Mouse (Mus musculus) intestine, embryonic 15.5 days (tissue): ENCODE measurements around the gene Tex52. TPM values are rescaled to one million over a fixed set of nuclear protein-coding genes. Genes with fewer than 3 reads are reported as not detected.

Source experiments
- ATAC-seq: fragments of 200-750 bp; cut with Nextera tagmentation; 2 replicates; pipeline ENCODE4 v1.8.0; 2017; ENCODE audit warnings: moderate TSS enrichment, moderate library complexity
- H3K27ac ChIP-seq: fragments of 300-500 bp; sonication (generic); 2 replicates; pipeline ENCODE4 v1.5.1; 2015; ENCODE audit warnings: mild to moderate bottlenecking, inconsistent platforms
- H3K27me3 ChIP-seq: fragments of 300-500 bp; sonication (generic); replicated peaks from 2 replicates; pipeline ENCODE4 v1.6.1; 2015; ENCODE audit warnings: inconsistent platforms
- H3K36me3 ChIP-seq: fragments of 300-500 bp; sonication (generic); 2 replicates; pipeline ENCODE4 v1.6.1; 2015; ENCODE audit warnings: inconsistent platforms
- H3K4me1 ChIP-seq: fragments of 300-500 bp; sonication (generic); replicated peaks from 2 replicates; pipeline ENCODE4 v1.6.1; 2015; ENCODE audit warnings: inconsistent platforms
- H3K4me2 ChIP-seq: fragments of 300-500 bp; sonication (generic); replicated peaks from 2 replicates; pipeline ENCODE4 v1.6.1; 2015; ENCODE audit warnings: mild to moderate bottlenecking, inconsistent platforms
- H3K4me3 ChIP-seq: fragments of 300-500 bp; sonication (generic); replicated peaks from 2 replicates; pipeline ENCODE4 v1.5.1; 2015; ENCODE audit warnings: inconsistent platforms
- H3K9ac ChIP-seq: fragments of 300-500 bp; sonication (generic); 2 replicates; pipeline ENCODE4 v1.6.1; 2015; ENCODE audit warnings: inconsistent platforms
- H3K9me3 ChIP-seq: fragments of 300-500 bp; sonication (generic); 2 replicates; pipeline ENCODE4 v1.6.1; 2016; ENCODE audit warnings: inconsistent platforms
- WGBS: fragments of 180-500 bp; shearing (Covaris S2); methylation state at CpG from one replicate; pipeline ENCODE4 v1.1.7; 2015; 5-methylcytosine and 5-hydroxymethylcytosine counted together
- polyA plus RNA-seq: library from polyadenylated mRNA; unstranded; fragments of >200 nt; fragmentation: Nextera tagmentation; extraction: Ambion mirVana; gene quantifications from 2 replicates; pipeline ENCODE4 v1.2.1, GENCODE M21; 2015

Gene Tex52
- polyA plus RNA-seq, 1 experiment from 2014 or later = 0.13 TPM

DNA sequence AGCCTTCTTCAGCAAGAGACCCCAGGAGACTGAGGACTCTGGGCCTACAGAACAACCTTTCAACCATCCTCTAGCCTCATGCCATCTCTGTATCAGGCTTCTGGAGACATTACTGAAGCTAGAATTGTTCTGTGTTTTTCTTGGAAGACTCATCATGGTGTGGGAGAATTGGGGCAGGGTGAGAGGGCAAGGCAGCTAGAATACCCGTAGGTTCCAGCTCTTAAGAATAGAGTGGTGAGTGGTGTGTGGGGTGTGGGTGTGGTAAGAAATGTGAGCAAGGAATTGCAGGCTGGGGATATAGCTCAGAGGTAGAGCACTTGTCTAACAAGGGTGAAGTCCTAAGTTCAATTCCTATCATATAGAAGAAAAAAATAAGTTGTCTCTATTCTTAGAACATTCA, 9.8 kb downstream of the Tex52 start:
- Histone ChIP-seq H3K4me2 (no peak overlapping the region), H3K4me3 (no peak overlapping the region), H3K9me3 (no peaks in the 10 kb centered on the region), H3K4me1 (0 out of 2 replicates have a peak, but pooled peaks cover 4% of the 10 kb centered on the region), H3K27ac (no peak overlapping the region), H3K9ac (no peak overlapping the region), H3K27me3 (no peaks in the 10 kb centered on the region), H3K36me3 (no peaks in the 10 kb centered on the region)
- no peak for ATAC-seq
- WGBS = 72% methylated on average over 1 of the region's 1 CpGs

DNA sequence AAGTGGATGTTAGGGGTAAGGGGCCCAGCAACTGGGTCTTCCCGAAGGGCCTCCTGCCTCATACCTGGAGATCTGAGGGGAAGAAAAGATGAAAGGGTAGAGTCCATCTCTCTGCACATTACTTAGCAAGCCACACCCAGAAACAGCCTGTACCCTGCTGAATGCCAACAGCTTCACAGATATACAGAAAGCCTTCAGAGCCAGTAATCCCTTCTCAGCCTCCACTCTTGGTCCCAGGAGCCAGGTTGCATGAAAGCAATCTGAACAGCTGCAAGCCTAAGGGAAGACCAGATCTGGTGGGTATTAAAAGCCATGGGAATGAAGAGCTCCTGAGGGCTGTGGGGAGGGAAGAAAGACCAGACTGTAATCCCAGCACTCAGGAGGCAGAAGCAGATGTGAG, 13.9 kb downstream of the Tex52 start:
- Histone ChIP-seq H3K27me3 (no peaks in the 10 kb centered on the region), H3K4me2 (no peak overlapping the region), H3K36me3 (no peaks in the 10 kb centered on the region), H3K9me3 (no peaks in the 10 kb centered on the region), H3K27ac (0 out of 2 replicates have a peak overlapping the region, but pooled peaks have one; percentile 1), H3K4me1 (0 out of 2 replicates have a peak, but pooled peaks cover 4% of the 10 kb centered on the region), H3K4me3 (no peak overlapping the region), H3K9ac (no peak overlapping the region)
- peak; percentile 86 for ATAC-seq
- 55% methylated on average over 1 of the region's 1 CpGs for WGBS

DNA sequence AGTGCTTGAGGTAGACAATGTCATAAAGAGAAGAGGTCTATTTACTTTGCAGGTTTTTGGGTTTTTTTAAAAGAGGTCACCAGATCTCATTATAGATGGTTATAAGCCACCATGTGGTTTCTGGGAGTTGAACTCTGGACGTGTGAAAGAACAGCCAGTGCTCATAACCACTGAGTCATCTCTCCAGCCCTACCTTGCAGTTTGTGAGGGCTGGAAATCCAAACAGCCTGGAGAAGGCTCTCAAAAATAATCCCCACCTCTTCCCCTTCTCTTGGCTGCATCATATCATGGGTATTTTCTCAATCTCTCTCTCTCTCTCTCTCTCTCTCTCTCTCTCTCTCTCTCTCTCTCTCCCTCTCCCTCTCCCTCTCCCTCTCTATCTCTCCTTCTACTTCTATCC, 15.4 kb downstream of the Tex52 start:
- no peaks in the 10 kb centered on the region for H3K36me3 ChIP-seq
- H3K4me2 ChIP-seq = no peak overlapping the region
- no peak overlapping the region for H3K4me3 ChIP-seq
- ATAC-seq = no peak
- H3K27ac ChIP-seq = no peak overlapping the region
- no peaks in the 10 kb centered on the region for H3K9me3 ChIP-seq
- H3K27me3 ChIP-seq = no peaks in the 10 kb centered on the region
- H3K4me1 ChIP-seq = 0 out of 2 replicates have a peak, but pooled peaks cover 4% of the 10 kb centered on the region
- WGBS = 37% methylated on average over 1 of the region's 1 CpGs
- no peak overlapping the region for H3K9ac ChIP-seq

DNA sequence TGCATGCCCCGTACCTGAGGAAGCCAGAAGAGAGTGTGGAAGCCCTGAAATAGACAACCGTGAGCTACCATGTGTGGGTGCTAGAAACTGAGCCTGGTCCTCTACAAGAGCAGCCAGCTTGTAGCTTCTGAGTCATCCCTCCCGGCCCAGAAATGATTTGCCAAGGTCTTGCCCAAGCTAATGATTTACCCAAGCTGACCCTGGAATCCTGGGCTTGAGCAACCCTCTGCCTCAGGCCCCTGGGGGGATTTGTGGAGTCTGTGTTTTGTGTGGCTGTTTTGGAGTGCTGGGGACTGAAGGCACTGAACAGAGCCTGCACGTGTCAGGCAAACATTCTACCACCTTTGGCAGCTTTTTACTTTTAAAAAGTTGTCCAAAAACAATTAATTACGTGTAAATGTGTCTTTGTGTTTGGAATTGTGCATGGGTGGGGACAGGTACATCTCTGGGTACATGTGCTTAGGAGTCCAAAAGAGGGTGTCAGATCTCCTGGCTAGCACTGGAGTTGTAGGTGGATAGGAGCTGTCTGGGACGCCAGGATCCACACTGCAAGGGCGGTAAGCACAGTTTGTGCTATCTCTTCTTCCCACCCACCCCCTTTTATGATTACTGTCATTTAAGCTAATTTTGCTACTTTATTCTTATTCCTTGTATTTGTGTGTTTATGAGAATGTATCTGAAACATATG, 22.5 kb downstream of the Tex52 start:
- H3K9ac ChIP-seq = no peak overlapping the region
- 63% methylated on average over 7 of the region's 7 CpGs for WGBS

DNA sequence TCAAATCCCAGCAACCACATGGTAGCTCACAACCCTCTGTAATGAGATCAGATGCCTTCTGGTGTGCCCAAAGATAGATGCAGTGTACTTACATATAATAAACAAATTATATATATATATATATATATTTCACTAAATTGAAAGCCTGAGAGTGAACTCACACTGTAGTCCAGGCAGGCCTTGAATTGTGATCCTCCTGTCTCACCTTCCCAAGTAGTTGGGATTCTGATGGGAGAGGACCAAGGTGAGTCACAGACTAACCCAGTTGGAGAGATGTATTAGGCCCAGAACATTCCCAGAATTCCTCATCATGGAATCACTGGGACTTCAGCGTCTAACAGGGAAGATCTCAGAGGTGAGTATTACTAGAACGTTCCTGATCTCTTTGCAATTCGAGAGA, 23.7 kb downstream of the Tex52 start, which contains the start of gene Nrip2:
Gene Nrip2, plus strand, starts transcription at position 301 of the 400 bp plus-strand sequence.
- Histone ChIP-seq H3K9me3 (no peaks in the 10 kb centered on the region), H3K4me2 (peak within 1 kb of the TSS; percentile 56), H3K27me3 (no peaks in the 10 kb centered on the region), H3K36me3 (no peaks in the 10 kb centered on the region), H3K9ac (peak within 1 kb of the TSS; percentile 34), H3K4me3 (peak within 1 kb of the TSS; percentile 26), H3K27ac (peak within 1 kb of the TSS; percentile 27; the same call in 1 of the 2 replicates), H3K4me1 (0 out of 2 replicates have a peak, but pooled peaks cover 7% of the 10 kb centered on the region)
- no peak for ATAC-seq
- 71% methylated on average over 3 of the region's 3 CpGs for WGBS

More for the DNA sequence above, 22.5 kb downstream of the Tex52 start:
- no peak overlapping the region for H3K4me3 ChIP-seq
- H3K9me3 ChIP-seq = no peaks in the 10 kb centered on the region
- no peak overlapping the region for H3K4me2 ChIP-seq
- no peaks in the 10 kb centered on the region for H3K36me3 ChIP-seq
- no peak overlapping the region for H3K27ac ChIP-seq
- no peaks in the 10 kb centered on the region for H3K27me3 ChIP-seq
- ATAC-seq = peak; percentile 76
- 0 out of 2 replicates have a peak, but pooled peaks cover 7% of the 10 kb centered on the region for H3K4me1 ChIP-seq

DNA sequence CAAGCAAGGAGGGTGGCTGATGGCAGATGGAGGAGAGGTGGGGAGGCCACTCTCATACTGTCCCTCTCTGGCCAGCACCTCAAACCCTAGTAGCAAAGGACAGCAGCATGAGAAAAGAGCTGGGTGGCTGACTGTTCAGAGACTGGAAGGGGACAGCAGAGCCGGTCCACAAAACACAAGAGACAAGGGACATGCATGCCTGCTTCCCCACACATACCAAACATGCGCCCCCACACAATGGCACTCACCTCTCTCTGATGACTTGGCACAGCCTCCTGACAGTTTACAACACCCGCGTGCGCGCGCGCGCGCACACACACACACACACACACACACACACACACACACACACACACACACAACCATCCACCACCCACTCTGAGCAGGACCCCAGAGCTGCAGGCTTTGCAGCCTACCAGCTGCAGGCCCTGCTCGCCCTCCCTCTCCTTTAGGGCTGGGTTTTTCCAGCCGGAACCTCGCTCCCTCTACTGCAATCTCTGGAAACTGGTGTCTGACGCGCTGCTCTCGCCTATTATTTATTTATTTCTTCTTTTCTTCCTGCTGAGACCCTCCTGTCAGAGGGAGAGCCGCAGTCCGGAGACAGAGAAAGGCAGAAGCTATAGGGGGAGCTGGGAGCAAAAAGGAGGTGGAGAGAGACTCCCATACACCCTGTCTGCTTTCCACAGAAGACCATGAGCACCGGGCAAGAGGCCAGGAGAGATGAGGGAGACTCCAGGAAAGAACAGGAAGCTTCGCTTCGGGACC, 24.3 kb downstream of the Tex52 start:
- peak; percentile 71 for ATAC-seq
- Histone ChIP-seq H3K4me3 (peak overlapping the region; percentile 26), H3K4me1 (0 out of 2 replicates have a peak, but pooled peaks cover 7% of the 10 kb centered on the region), H3K27ac (peak overlapping the region; percentile 27; the same call in 1 of the 2 replicates), H3K4me2 (peak overlapping the region; percentile 56), H3K9me3 (no peaks in the 10 kb centered on the region), H3K36me3 (no peaks in the 10 kb centered on the region), H3K27me3 (no peaks in the 10 kb centered on the region), H3K9ac (peak overlapping the region; percentile 34)
- whole genome bisulfite sequencing = 18% methylated on average over 19 of the region's 21 CpGs

DNA sequence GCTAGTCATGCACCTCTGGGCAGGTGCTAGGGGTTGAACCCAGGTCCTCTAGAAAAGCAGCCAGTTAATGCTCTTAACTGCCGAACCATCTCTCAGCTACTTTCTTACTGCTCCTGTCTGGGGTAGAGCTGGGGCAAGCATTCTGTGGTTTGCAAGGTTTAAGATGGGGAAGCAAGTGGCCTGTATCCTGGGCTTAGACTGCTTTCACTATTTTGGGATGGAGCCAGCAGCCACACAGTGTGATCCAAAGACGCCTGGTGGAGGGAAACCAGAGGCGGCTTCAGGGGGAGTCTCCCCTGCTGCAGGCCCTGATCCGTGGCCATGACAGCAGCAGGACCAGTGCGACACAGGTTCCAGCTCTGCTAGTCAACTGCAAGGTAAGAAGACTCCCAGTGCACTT, 29.5 kb downstream of the Tex52 start:
- ATAC-seq = no peak
- no peak overlapping the region for H3K4me2 ChIP-seq
- no peaks in the 10 kb centered on the region for H3K9me3 ChIP-seq
- WGBS = 58% methylated on average over 5 of the region's 5 CpGs
- no peak overlapping the region for H3K4me3 ChIP-seq
- no peak overlapping the region for H3K27ac ChIP-seq
- 0 out of 2 replicates have a peak, but pooled peaks cover 7% of the 10 kb centered on the region for H3K4me1 ChIP-seq
- no peak overlapping the region for H3K9ac ChIP-seq
- H3K27me3 ChIP-seq = no peaks in the 10 kb centered on the region
- peaks cover 22% of the 10 kb centered on the region for H3K36me3 ChIP-seq

DNA sequence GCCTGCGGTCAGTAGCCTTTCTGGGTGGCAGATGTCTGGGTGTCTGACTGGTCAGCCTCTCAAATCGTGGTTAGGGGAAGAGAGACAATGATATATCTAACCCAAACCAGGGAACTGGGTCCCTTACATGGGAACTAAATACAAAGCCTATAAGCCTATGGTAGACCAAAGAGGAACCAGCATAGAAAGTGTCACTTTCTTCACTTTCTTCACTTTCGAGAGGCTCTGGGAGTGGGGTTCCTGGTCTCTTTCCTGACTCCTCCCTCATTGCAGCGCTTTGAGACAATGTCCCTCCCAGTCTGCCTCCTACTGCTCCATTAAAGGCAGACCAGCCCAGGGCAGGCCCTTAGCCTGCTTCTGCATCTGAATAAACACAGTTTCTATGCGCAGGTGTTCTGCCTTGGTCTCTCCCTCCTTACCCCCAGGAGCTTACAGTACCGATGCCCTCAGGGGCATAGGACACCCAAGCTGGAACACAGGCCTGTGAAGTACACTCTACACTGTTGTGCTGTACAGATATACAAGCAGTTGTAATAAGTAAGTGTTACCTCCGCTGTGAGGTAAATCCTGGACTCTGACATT, 33.4 kb downstream of the Tex52 start:
- H3K27me3 ChIP-seq = no peaks in the 10 kb centered on the region
- H3K9ac ChIP-seq = no peak overlapping the region
- H3K36me3 ChIP-seq = peaks cover 40% of the 10 kb centered on the region
- no peak overlapping the region for H3K4me3 ChIP-seq
- H3K9me3 ChIP-seq = no peaks in the 10 kb centered on the region
- no peaks in the 10 kb centered on the region for H3K4me1 ChIP-seq
- no peak overlapping the region for H3K27ac ChIP-seq
- H3K4me2 ChIP-seq = no peak overlapping the region
- no peak for ATAC-seq
- WGBS = 84% methylated on average over 7 of the region's 7 CpGs

DNA sequence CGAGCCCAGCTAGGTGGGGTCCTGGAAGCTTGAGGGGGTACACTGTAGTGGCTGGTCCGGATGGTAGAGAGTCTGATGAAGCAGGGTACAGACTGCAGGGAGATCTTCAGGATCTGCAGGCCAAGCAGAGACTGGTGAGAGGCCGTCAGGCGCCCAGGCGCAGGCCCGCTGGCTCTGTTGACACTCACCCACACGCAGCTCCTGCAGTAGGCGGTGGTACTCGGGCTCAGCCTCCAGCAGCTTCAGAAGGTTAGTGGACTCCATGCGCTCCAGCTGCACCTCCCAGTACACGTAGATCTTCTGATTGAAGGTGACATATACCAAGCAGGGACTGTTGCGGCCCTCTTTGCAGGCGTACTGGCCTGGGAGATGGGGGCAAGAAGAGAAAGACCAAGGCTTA, 35.0 kb downstream of the Tex52 start:
- Histone ChIP-seq H3K4me2 (no peak overlapping the region), H3K4me1 (no peaks in the 10 kb centered on the region), H3K27me3 (no peaks in the 10 kb centered on the region), H3K4me3 (no peak overlapping the region), H3K9me3 (no peaks in the 10 kb centered on the region), H3K36me3 (peaks cover 40% of the 10 kb centered on the region), H3K27ac (no peak overlapping the region), H3K9ac (no peak overlapping the region)
- ATAC-seq = no peak
- WGBS = 94% methylated on average over 13 of the region's 13 CpGs

DNA sequence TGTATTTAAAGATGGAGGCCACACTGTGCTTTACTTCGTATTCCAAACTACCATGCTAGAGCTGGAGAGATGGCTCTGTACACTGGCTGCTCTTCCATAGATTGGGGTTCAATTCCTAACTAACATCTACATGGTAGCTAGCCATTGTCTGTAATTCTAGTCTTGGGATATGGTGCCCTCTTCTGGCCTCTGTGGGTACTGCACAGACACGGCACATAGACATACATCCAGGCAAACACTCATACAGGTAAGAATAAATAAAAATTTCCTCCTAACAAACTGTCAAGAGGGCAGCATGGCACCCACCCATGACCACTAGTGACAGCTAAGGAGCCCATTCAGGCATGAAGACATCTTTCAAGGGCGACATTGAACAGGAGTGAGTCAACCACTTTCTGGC, 35.9 kb downstream of the Tex52 start:
- WGBS = 16% methylated on average over 3 of the region's 3 CpGs
- Histone ChIP-seq H3K36me3 (peaks cover 40% of the 10 kb centered on the region), H3K27ac (no peak overlapping the region), H3K27me3 (no peaks in the 10 kb centered on the region), H3K4me2 (no peak overlapping the region), H3K4me3 (no peak overlapping the region), H3K4me1 (no peaks in the 10 kb centered on the region), H3K9me3 (no peaks in the 10 kb centered on the region), H3K9ac (no peak overlapping the region)
- ATAC-seq = peak; percentile 53

DNA sequence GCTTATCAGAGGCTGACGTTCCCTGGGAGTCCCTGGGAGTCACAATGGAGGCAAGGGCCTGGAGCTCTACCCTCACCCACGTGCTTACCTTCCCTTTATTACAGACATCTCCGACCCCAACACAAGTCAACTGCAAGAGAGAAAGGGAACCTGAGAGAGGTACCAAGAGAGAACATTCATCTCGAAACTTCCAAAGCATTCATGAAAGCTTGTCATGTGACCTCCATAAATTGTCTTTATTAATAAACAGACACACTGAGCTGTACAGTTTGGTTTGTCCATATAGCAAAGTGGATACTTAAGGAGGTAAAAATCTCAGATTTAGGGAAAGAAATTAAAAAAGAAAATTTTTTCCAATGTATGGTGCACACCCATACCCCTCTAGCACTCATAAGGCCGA, 40.9 kb downstream of the Tex52 start:
- Histone ChIP-seq H3K27ac (no peak overlapping the region), H3K9me3 (no peaks in the 10 kb centered on the region), H3K9ac (no peak overlapping the region), H3K4me2 (no peak overlapping the region), H3K27me3 (no peaks in the 10 kb centered on the region), H3K36me3 (peaks cover 7% of the 10 kb centered on the region; the same call in 1 of the 2 replicates), H3K4me3 (no peak overlapping the region), H3K4me1 (no peaks in the 10 kb centered on the region)
- 83% methylated on average over 5 of the region's 5 CpGs for WGBS
- no peak for ATAC-seq

DNA sequence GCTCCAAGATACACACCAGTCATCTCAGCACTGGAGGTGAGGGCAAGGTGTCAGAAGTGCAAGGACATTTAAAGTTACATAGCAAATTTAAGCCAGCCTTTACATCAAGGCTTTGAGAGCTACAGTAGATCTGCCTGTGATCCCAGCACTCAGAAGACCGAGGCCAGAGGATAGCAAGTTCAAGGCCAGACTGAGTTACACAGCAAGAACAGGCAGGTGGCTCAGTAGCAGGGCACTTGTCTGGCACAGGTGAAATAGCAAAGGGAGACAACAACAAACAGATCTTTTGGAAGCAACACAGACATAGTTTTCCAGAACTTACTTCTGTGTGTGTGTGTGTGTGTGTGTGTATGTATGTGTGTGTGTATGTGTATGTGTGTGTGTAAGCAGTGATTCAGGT, 42.8 kb downstream of the Tex52 start:
- Histone ChIP-seq H3K27ac (no peak overlapping the region), H3K4me2 (no peak overlapping the region)
- 77% methylated on average over 1 of the region's 1 CpGs for WGBS

More for the DNA sequence above, 42.8 kb downstream of the Tex52 start:
- Histone ChIP-seq H3K4me1 (0 out of 2 replicates have a peak, but pooled peaks cover 3% of the 10 kb centered on the region), H3K4me3 (no peak overlapping the region), H3K9me3 (no peaks in the 10 kb centered on the region), H3K36me3 (no peaks in the 10 kb centered on the region), H3K9ac (no peak overlapping the region), H3K27me3 (no peaks in the 10 kb centered on the region)
- no peak for ATAC-seq
